Mouse (Mus musculus): ENCODE data around the gene Stx6. TPM values are rescaled to one million over a fixed set of nuclear protein-coding genes. Genes with fewer than 3 reads are reported as not detected.

Gene Stx6
- polyA plus RNA-seq, 1 experiment from 2014 or later = 8.5 TPM

DNA sequence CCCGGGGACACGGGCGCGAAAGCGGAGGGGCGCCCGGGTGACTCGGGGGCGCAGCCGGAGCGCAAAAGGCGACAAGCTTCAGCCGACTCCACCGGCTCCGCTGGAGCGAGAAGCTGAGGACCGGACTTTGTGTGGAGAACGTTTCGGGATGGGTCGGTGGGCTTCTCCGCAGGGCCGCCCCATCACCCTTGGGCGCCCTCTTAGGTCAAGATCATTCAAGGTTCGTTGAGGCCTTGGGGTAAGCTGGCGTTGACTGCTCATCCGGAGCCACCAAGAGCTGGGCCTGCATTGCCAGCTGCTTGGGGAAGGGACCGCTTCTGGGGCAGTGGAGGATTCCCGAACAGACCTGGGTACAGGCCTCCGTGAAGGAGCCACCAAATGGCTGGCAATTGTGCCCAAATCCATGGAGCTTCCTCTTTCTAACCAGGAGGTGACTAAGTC is 86.3 kb downstream of the Stx6 start:
- ATAC-seq (no peak), DNase-seq (no peak)
- TF ChIP-seq EP300 (IDR thresholded peaks at IDR 0.05; ENCODE audit: low read depth) (no peak), CTCF (IDR thresholded peaks at IDR 0.05; ENCODE audit: low read depth) (no peak)
- Histone ChIP-seq H3K4me2 (ENCODE audit: low read depth, low read length) (peak overlapping the region; percentile 74), H3K27me3 (ENCODE audit: insufficient read depth, low read length) (peaks cover 36% of the 10 kb centered on the region), H3K27ac (ENCODE audit: low read depth) (no peak overlapping the region), H3K9me3 (ENCODE audit: low read length) (no peaks in the 10 kb centered on the region), H3K36me3 (replicated peaks; ENCODE audit: insufficient read depth, low read length) (no peaks in the 10 kb centered on the region), H3K4me3 (ENCODE audit: low read depth, low read length) (peak overlapping the region; percentile 47), H3K9ac (replicated peaks) (peak overlapping the region; percentile 44; the same call in 1 of the 2 replicates), H3K4me1 (ENCODE audit: insufficient read depth) (peaks cover 5% of the 10 kb centered on the region)
- 6% methylated on average over 29 of the region's 29 CpGs for WGBS (ENCODE audit: insufficient replicate concordance)

DNA sequence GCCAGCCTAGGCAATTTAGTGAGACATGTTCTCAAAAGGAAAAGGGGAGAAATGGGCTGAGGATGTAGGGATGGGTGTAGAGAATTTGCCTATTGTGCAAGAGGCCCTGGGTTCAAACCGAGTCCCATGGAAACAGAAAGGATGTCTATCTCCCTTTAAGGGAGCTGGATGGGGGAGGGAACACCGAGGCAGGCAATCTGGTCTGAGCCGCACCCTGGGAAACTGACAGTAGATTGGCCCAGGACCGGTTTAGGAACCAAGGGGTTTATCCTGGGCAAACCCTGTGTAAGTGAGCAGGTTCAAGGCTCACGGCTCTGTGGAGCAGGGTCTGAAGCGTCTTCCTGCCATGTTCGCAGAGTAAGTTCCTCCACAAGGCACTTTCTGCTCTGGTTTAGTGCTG is 87.0 kb downstream of the Stx6 start:
- no peaks in the 10 kb centered on the region for H3K36me3 ChIP-seq (replicated peaks; ENCODE audit: insufficient read depth, low read length)
- no peaks in the 10 kb centered on the region for H3K9me3 ChIP-seq (ENCODE audit: low read length)
- no peak overlapping the region for H3K27ac ChIP-seq (ENCODE audit: low read depth)
- H3K4me2 ChIP-seq (ENCODE audit: low read depth, low read length) = no peak overlapping the region
- ATAC-seq = no peak
- no peak overlapping the region for H3K4me3 ChIP-seq (ENCODE audit: low read depth, low read length)
- H3K27me3 ChIP-seq (ENCODE audit: insufficient read depth, low read length) = peaks cover 36% of the 10 kb centered on the region
- peaks cover 5% of the 10 kb centered on the region for H3K4me1 ChIP-seq (ENCODE audit: insufficient read depth)
- TF ChIP-seq EP300 (IDR thresholded peaks at IDR 0.05; ENCODE audit: low read depth) = no peak
- no peak for TF ChIP-seq CTCF (IDR thresholded peaks at IDR 0.05; ENCODE audit: low read depth)
- 59% methylated on average over 7 of the region's 7 CpGs for WGBS (ENCODE audit: insufficient replicate concordance)
- no peak overlapping the region for H3K9ac ChIP-seq (replicated peaks)
- no peak for DNase-seq

DNA sequence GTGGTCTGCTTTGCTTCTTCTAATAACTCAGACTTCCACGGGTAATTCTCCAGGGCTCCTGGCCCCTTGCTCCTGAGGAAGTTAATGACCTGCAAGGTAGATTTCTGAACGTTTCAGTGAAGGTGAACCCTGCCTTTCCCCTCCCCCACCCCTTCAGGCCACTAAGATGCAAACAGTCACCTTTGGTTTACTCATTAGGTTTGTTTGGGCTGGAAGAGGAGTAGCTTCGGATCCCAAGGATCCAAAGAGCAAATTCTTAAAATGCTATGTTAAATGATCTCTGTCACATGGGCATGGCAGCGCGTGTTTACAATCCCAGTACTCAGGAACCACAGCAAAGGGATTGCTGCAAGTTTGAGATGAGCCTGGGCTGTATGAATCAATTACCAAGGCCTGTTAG is 88.9 kb downstream of the Stx6 start:
- no peaks in the 10 kb centered on the region for H3K9me3 ChIP-seq (ENCODE audit: low read length)
- H3K36me3 ChIP-seq (replicated peaks; ENCODE audit: insufficient read depth, low read length) = no peaks in the 10 kb centered on the region
- peaks cover 36% of the 10 kb centered on the region for H3K27me3 ChIP-seq (ENCODE audit: insufficient read depth, low read length)
- WGBS (ENCODE audit: insufficient replicate concordance) = 21% methylated on average over 5 of the region's 5 CpGs
- H3K4me3 ChIP-seq (ENCODE audit: low read depth, low read length) = no peak overlapping the region
- H3K4me1 ChIP-seq (ENCODE audit: insufficient read depth) = peaks cover 5% of the 10 kb centered on the region
- DNase-seq = no peak
- no peak for ATAC-seq
- H3K9ac ChIP-seq (replicated peaks) = no peak overlapping the region
- no peak for TF ChIP-seq CTCF (IDR thresholded peaks at IDR 0.05; ENCODE audit: low read depth)
- TF ChIP-seq EP300 (IDR thresholded peaks at IDR 0.05; ENCODE audit: low read depth) = no peak
- H3K4me2 ChIP-seq (ENCODE audit: low read depth, low read length) = no peak overlapping the region
- H3K27ac ChIP-seq (ENCODE audit: low read depth) = no peak overlapping the region

DNA sequence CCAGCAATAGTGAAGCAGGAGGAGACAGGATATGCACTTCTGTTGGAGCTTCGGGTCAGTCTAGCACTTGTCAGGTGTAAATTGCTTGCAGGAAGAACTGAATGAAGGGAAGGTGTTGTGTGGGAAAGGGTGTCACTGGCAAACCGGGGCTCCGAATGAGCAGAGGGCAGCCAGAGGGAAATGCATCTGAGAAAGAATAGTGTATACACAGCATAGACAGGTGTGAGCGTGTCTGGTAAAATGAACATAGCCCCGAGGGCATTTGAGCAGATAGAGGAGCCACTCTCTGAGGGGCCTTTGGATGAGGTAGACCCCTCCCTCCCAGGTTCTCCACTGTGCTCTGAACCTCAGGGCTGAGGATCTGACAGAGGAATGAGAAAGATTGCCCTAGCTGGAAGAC is 89.5 kb downstream of the Stx6 start:
- no peak for DNase-seq
- Histone ChIP-seq H3K4me3 (ENCODE audit: low read depth, low read length) (no peak overlapping the region), H3K4me1 (ENCODE audit: insufficient read depth) (peaks cover 5% of the 10 kb centered on the region), H3K36me3 (replicated peaks; ENCODE audit: insufficient read depth, low read length) (no peaks in the 10 kb centered on the region), H3K27ac (ENCODE audit: low read depth) (no peak overlapping the region), H3K4me2 (ENCODE audit: low read depth, low read length) (no peak overlapping the region), H3K9me3 (ENCODE audit: low read length) (no peaks in the 10 kb centered on the region), H3K27me3 (ENCODE audit: insufficient read depth, low read length) (peaks cover 35% of the 10 kb centered on the region), H3K9ac (replicated peaks) (no peak overlapping the region)
- TF ChIP-seq CTCF (IDR thresholded peaks at IDR 0.05; ENCODE audit: low read depth) (no peak), EP300 (IDR thresholded peaks at IDR 0.05; ENCODE audit: low read depth) (no peak)
- 47% methylated on average over 5 of the region's 5 CpGs for WGBS (ENCODE audit: insufficient replicate concordance)
- ATAC-seq = no peak

DNA sequence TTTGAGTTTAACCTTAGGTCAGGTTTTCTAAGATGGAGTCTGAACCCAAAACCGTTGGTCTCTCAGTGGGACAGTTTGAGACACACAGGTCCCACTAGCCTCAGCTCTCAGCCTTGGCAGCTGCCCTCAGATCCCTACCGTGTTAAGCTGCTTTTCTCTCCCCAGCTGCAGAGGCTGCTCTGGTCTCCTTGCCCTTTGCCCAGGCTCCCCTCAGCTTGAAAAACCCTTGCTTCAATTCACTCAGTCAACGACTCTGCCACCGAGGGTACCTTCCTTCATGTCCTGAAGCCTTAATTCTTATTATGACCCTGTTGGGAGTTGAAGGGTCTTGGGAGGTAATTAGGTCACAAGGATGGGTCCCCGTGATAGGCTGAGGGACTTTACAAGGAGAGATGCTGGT is 91.4 kb downstream of the Stx6 start:
- DNase-seq = no peak

DNA sequence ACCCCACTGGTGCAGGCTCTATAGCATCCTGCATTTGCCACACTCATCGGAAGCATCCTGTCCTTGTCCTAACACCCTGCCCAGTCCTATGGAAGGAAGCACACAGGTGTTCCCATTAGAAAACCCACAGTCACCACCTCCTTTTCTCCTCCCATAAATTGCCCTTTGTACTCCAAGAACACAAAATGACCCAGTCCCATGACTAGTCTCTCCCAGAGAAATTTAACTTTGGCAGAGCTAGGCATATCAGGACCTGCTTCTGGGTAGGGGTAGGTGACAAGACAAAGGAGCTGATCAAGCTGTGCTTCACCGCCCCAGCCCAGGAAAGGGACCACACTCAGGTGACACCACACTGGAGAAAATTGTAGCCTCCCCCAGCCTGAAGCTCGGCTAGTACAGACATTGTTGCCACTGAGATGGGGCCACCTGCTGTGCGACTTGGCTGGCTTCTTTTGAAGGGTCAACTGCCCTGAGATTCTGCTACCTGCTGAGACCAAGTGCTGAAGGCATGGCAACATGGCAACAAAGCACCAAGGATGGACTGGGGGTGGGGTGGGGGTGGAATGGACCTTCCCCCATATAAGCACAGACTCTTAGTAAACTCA is 92.1 kb downstream of the Stx6 start:
- Histone ChIP-seq H3K9me3 (ENCODE audit: low read length) (no peaks in the 10 kb centered on the region), H3K4me2 (ENCODE audit: low read depth, low read length) (no peak overlapping the region), H3K27me3 (ENCODE audit: insufficient read depth, low read length) (peaks cover 13% of the 10 kb centered on the region; the same call in 1 of the 2 replicates), H3K27ac (ENCODE audit: low read depth) (no peak overlapping the region), H3K4me3 (ENCODE audit: low read depth, low read length) (no peak overlapping the region), H3K4me1 (ENCODE audit: insufficient read depth) (no peaks in the 10 kb centered on the region; the same call in none of the 2 replicates), H3K9ac (replicated peaks) (no peak overlapping the region), H3K36me3 (replicated peaks; ENCODE audit: insufficient read depth, low read length) (no peaks in the 10 kb centered on the region)
- TF ChIP-seq EP300 (IDR thresholded peaks at IDR 0.05; ENCODE audit: low read depth) = no peak
- no peak for TF ChIP-seq CTCF (IDR thresholded peaks at IDR 0.05; ENCODE audit: low read depth)
- WGBS (ENCODE audit: insufficient replicate concordance) = 62% methylated on average over 4 of the region's 4 CpGs
- DNase-seq (no peak), ATAC-seq (no peak)

More for the DNA sequence above, 91.4 kb downstream of the Stx6 start:
- ATAC-seq = no peak
- Histone ChIP-seq H3K36me3 (replicated peaks; ENCODE audit: insufficient read depth, low read length) (no peaks in the 10 kb centered on the region), H3K9me3 (ENCODE audit: low read length) (no peaks in the 10 kb centered on the region), H3K9ac (replicated peaks) (no peak overlapping the region), H3K27me3 (ENCODE audit: insufficient read depth, low read length) (peaks cover 21% of the 10 kb centered on the region), H3K27ac (ENCODE audit: low read depth) (no peak overlapping the region), H3K4me3 (ENCODE audit: low read depth, low read length) (no peak overlapping the region), H3K4me1 (ENCODE audit: insufficient read depth) (no peaks in the 10 kb centered on the region; the same call in none of the 2 replicates), H3K4me2 (ENCODE audit: low read depth, low read length) (no peak overlapping the region)
- WGBS (ENCODE audit: insufficient replicate concordance) = 39% methylated on average over 5 of the region's 5 CpGs
- TF ChIP-seq CTCF (IDR thresholded peaks at IDR 0.05; ENCODE audit: low read depth) = no peak
- no peak for TF ChIP-seq EP300 (IDR thresholded peaks at IDR 0.05; ENCODE audit: low read depth)

Data from liver, postnatal 0 days (tissue).